Mouse (Mus musculus): ENCODE data around the gene 4933430I17Rik. TPM values are rescaled to one million over a fixed set of nuclear protein-coding genes. Genes with fewer than 3 reads are reported as not detected.

Gene 4933430I17Rik
- total RNA-seq, 2 experiments from 2014 or later: not detected

- ATAC-seq (replicated peaks; ENCODE audit: low FRiP score, poor library complexity, severe bottlenecking): peak; percentile 92
These were observed 23.0 kb upstream of the 4933430I17Rik start for GRCm38 (mm10) chr4:62501964-62502732.

GRCm38 (mm10) chr4:62502969-62503368 lies 22.2 kb upstream of the 4933430I17Rik start:
- no peak for ATAC-seq (replicated peaks; ENCODE audit: low FRiP score, poor library complexity, severe bottlenecking)

GRCm38 (mm10) chr4:62503374-62503970 lies 21.7 kb upstream of the 4933430I17Rik start, which contains the start of gene Hdhd3:
Hdhd3 (minus strand) TSS chr4:62503467.
- ATAC-seq (replicated peaks; ENCODE audit: low FRiP score, poor library complexity, severe bottlenecking): no peak

GRCm38 (mm10) chr4:62505991-62506390 lies 19.2 kb upstream of the 4933430I17Rik start:
- ATAC-seq (replicated peaks; ENCODE audit: low FRiP score, poor library complexity, severe bottlenecking): no peak

GRCm38 (mm10) chr4:62506798-62507197 lies 18.4 kb upstream of the 4933430I17Rik start:
- peak; percentile 23; the same call in 1 of the 2 replicates for ATAC-seq (replicated peaks; ENCODE audit: low FRiP score, poor library complexity, severe bottlenecking)

- ATAC-seq (replicated peaks; ENCODE audit: low FRiP score, poor library complexity, severe bottlenecking): no peak
These were observed 16.3 kb upstream of the 4933430I17Rik start for GRCm38 (mm10) chr4:62508839-62509238.

- ATAC-seq (replicated peaks; ENCODE audit: low FRiP score, poor library complexity, severe bottlenecking): no peak
These were observed 15.2 kb upstream of the 4933430I17Rik start for GRCm38 (mm10) chr4:62509946-62510345.

- no peak for ATAC-seq (replicated peaks; ENCODE audit: low FRiP score, poor library complexity, severe bottlenecking)
These were observed 11.1 kb upstream of the 4933430I17Rik start for GRCm38 (mm10) chr4:62513998-62514506.

GRCm38 (mm10) chr4:62514995-62515394 lies 10.2 kb upstream of the 4933430I17Rik start:
- ATAC-seq (replicated peaks; ENCODE audit: low FRiP score, poor library complexity, severe bottlenecking): no peak

GRCm38 (mm10) chr4:62515490-62515889 lies 9.7 kb upstream of the 4933430I17Rik start:
- peak; percentile 22 for ATAC-seq (replicated peaks; ENCODE audit: low FRiP score, poor library complexity, severe bottlenecking)

- ATAC-seq (replicated peaks; ENCODE audit: low FRiP score, poor library complexity, severe bottlenecking): peak; percentile 27; the same call in 1 of the 2 replicates
These were observed 9.1 kb upstream of the 4933430I17Rik start for GRCm38 (mm10) chr4:62516079-62516478.

GRCm38 (mm10) chr4:62516579-62516978 lies 8.6 kb upstream of the 4933430I17Rik start:
- peak; percentile 74 for ATAC-seq (replicated peaks; ENCODE audit: low FRiP score, poor library complexity, severe bottlenecking)

- ATAC-seq (replicated peaks; ENCODE audit: low FRiP score, poor library complexity, severe bottlenecking): peak; percentile 32
These were observed 8.1 kb upstream of the 4933430I17Rik start for GRCm38 (mm10) chr4:62517046-62517445.

- ATAC-seq (replicated peaks; ENCODE audit: low FRiP score, poor library complexity, severe bottlenecking): no peak
These were observed 7.4 kb upstream of the 4933430I17Rik start for GRCm38 (mm10) chr4:62517538-62518415.

- no peak for ATAC-seq (replicated peaks; ENCODE audit: low FRiP score, poor library complexity, severe bottlenecking)
These were observed 6.6 kb upstream of the 4933430I17Rik start for GRCm38 (mm10) chr4:62518416-62519121.

- ATAC-seq (replicated peaks; ENCODE audit: low FRiP score, poor library complexity, severe bottlenecking): peak; percentile 16
These were observed 5.9 kb upstream of the 4933430I17Rik start for GRCm38 (mm10) chr4:62519122-62519848.

GRCm38 (mm10) chr4:62519849-62520233 lies 5.3 kb upstream of the 4933430I17Rik start, which contains the start of gene Alad:
Alad (minus strand) TSS chr4:62519918.
- ATAC-seq (replicated peaks; ENCODE audit: low FRiP score, poor library complexity, severe bottlenecking): peak; percentile 50

- no peak for ATAC-seq (replicated peaks; ENCODE audit: low FRiP score, poor library complexity, severe bottlenecking)
These were observed 4.2 kb upstream of the 4933430I17Rik start for GRCm38 (mm10) chr4:62520892-62521400.

- ATAC-seq (replicated peaks; ENCODE audit: low FRiP score, poor library complexity, severe bottlenecking): no peak
These were observed 281 bp downstream of the 4933430I17Rik start for GRCm38 (mm10) chr4:62525489-62525811.

Measured in erythroid progenitor cell, adult 5-6 weeks (primary cell).